ENCODE assay signal across 25 mouse cellular contexts in the genomic region with DNA sequence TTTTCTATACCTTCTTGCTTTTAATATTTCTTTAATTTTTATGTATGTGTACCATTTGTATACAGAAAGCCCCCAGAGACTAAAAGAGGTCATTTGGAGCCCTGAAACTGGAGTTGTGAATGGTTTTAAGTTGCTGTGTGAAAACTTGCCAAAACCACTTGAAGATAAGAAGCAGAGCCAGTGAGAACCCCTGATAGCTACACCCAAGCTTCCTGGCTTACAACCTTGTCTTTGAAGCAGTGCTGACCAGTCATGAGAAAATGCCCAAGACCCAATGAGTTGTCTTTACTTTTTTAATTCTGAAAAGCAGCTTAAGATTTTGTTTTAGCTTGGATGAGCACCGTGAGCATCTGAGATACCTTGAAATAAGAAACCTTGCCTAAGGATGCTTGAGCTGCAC. TPM values are rescaled to one million over a fixed set of nuclear protein-coding genes. Genes with fewer than 3 reads are reported as not detected.
DNase-seq lines count a peak whose midpoint lies in the region; ATAC-seq and TF ChIP-seq lines count a peak whose summit lies in the region.
"Had no signal": no experiment of that assay in that cellular context is flagged by ENCODE, and none has a peak within 500 bp of the region (broad histone marks: within the 10 kb centered on the region; RNA-seq: fewer than 3 reads in every experiment).

No protein-coding gene starts in this region.

- TF ChIP-seq EP300 in heart, adult 2 months (IDR thresholded peaks at IDR 0.05; ENCODE audit: insufficient read depth, low read depth, low read length), result no peak

- peaks cover 2% of the 10 kb centered on the region for H3K4me1 ChIP-seq in heart, adult 2 months (ENCODE audit: control insufficient read depth, insufficient read depth, low read length)
- H3K4me1 ChIP-seq in lung, embryonic 14.5 days (ENCODE audit: insufficient read depth), result no peaks in the 10 kb centered on the region
- H3K4me1 ChIP-seq in hindbrain, embryonic 12.5 days, result no peaks in the 10 kb centered on the region
- H3K4me1 ChIP-seq: embryonic facial prominence, embryonic 15.5 days; hindbrain, embryonic 15.5 days; intestine, embryonic 15.5 days; midbrain, embryonic 15.5 days had no signal

- H3K9me3 ChIP-seq in lung, embryonic 14.5 days (ENCODE audit: low read depth, low read length), result no peaks in the 10 kb centered on the region
- no peaks in the 10 kb centered on the region for H3K9me3 ChIP-seq in hindbrain, embryonic 12.5 days (replicated peaks)
- H3K9me3 ChIP-seq: embryonic facial prominence, embryonic 15.5 days; forebrain, embryonic 15.5 days; hindbrain, embryonic 15.5 days; intestine, embryonic 15.5 days; limb, embryonic 12.5 days; midbrain, embryonic 15.5 days; neural tube, embryonic 12.5 days had no signal

- no peak overlapping the region for H3K9ac ChIP-seq in heart, adult 2 months (ENCODE audit: low read depth, low read length)
- H3K9ac ChIP-seq in lung, embryonic 14.5 days, result no peak overlapping the region
- H3K9ac ChIP-seq in hindbrain, embryonic 12.5 days, result no peak overlapping the region
- H3K9ac ChIP-seq: embryonic facial prominence, embryonic 15.5 days; forebrain, embryonic 15.5 days; hindbrain, embryonic 15.5 days; intestine, embryonic 15.5 days; limb, embryonic 12.5 days; liver, postnatal 0 days; midbrain, embryonic 15.5 days; neural tube, embryonic 12.5 days had no signal

- no peaks in the 10 kb centered on the region; the same call in 1 of the 2 replicates for H3K36me3 ChIP-seq in heart, adult 2 months (ENCODE audit: control insufficient read depth, insufficient read depth, low read length)
- H3K36me3 ChIP-seq in lung, embryonic 14.5 days (ENCODE audit: insufficient read depth), result no peaks in the 10 kb centered on the region
- no peaks in the 10 kb centered on the region for H3K36me3 ChIP-seq in hindbrain, embryonic 12.5 days
- H3K36me3 ChIP-seq: embryonic facial prominence, embryonic 15.5 days; forebrain, embryonic 15.5 days; hindbrain, embryonic 15.5 days; intestine, embryonic 15.5 days; limb, embryonic 12.5 days; midbrain, embryonic 15.5 days; neural tube, embryonic 12.5 days had no signal

- DNase-seq in heart, adult 8-10 months (ENCODE audit: low spot score), result peak; percentile 14
- no peak for DNase-seq in heart, adult 2 months
- DNase-seq in lung, embryonic 14.5 days, result peak; percentile 54
- DNase-seq in lung, postnatal 4 days, result no peak
- peak; percentile 48 for DNase-seq in lung, postnatal 25 days (ENCODE audit: low spot score)
- no peak for DNase-seq in left cerebral cortex, adult 18-20 months (ENCODE audit: low spot score in 2 of 2)
- DNase-seq: adrenal gland, postnatal 10 days; cerebellum, postnatal 25 days; embryo, embryonic 11 days; gastrocnemius, postnatal 10 days; kidney, adult 9 months; kidney, postnatal 14 days; liver, postnatal 0 days; right cerebral cortex, postnatal 14 days had no signal

- peak; percentile 54; the same call in 1 of the 2 replicates for ATAC-seq in lung, embryonic 14.5 days (ENCODE audit: insufficient read depth)
- peak; percentile 64 for ATAC-seq in common myeloid progenitor, adult 5-6 weeks (replicated peaks; ENCODE audit: low read depth, poor library complexity, severe bottlenecking)
- ATAC-seq in hindbrain, embryonic 12.5 days (ENCODE audit: low FRiP score), result no peak
- ATAC-seq: forebrain, embryonic 15.5 days; intestine, embryonic 15.5 days; liver, postnatal 0 days; midbrain, embryonic 15.5 days had no signal

- TF ChIP-seq POLR2A in heart, adult 2 months (IDR thresholded peaks at IDR 0.05; ENCODE audit: insufficient read depth, low read depth, low read length), result no peak

- 28% methylated on average over 1 of the region's 1 CpGs for WGBS in heart, adult 2 months
- WGBS in lung, embryonic 14.5 days, result 40% methylated on average over 1 of the region's 1 CpGs
- WGBS in hindbrain, embryonic 12.5 days, result 88% methylated on average over 1 of the region's 1 CpGs

- H3K27me3 ChIP-seq in heart, adult 2 months (ENCODE audit: control insufficient read depth, insufficient read depth, low read length), result no peaks in the 10 kb centered on the region
- H3K27me3 ChIP-seq in lung, embryonic 14.5 days (ENCODE audit: insufficient read depth, low read length), result no peaks in the 10 kb centered on the region
- no peaks in the 10 kb centered on the region for H3K27me3 ChIP-seq in hindbrain, embryonic 12.5 days
- H3K27me3 ChIP-seq: embryonic facial prominence, embryonic 15.5 days; forebrain, embryonic 15.5 days; hindbrain, embryonic 15.5 days; intestine, embryonic 15.5 days; limb, embryonic 12.5 days; midbrain, embryonic 15.5 days; neural tube, embryonic 12.5 days had no signal

- intact Hi-C loops in heart, adult 2 months (cut with DNase I), result no loop called here

- no peak for TF ChIP-seq CTCF in heart, adult 2 months (IDR thresholded peaks at IDR 0.05)
- TF ChIP-seq CTCF in lung, embryonic 14.5 days (IDR thresholded peaks at IDR 0.05; ENCODE audit: low read depth), result no peak

- H3K4me2 ChIP-seq in lung, embryonic 14.5 days, result no peak overlapping the region
- H3K4me2 ChIP-seq in hindbrain, embryonic 12.5 days (replicated peaks), result no peak overlapping the region
- H3K4me2 ChIP-seq: embryonic facial prominence, embryonic 15.5 days; forebrain, embryonic 15.5 days; hindbrain, embryonic 15.5 days; intestine, embryonic 15.5 days; limb, embryonic 12.5 days; liver, embryonic 11.5 days; midbrain, embryonic 15.5 days; neural tube, embryonic 12.5 days had no signal

- H3K4me3 ChIP-seq in heart, adult 2 months, result no peak overlapping the region
- no peak overlapping the region for H3K4me3 ChIP-seq in lung, embryonic 14.5 days (ENCODE audit: low read depth, low read length)
- H3K4me3 ChIP-seq in hindbrain, embryonic 12.5 days, result no peak overlapping the region
- H3K4me3 ChIP-seq: embryonic facial prominence, embryonic 15.5 days; forebrain, embryonic 15.5 days; hindbrain, embryonic 15.5 days; intestine, embryonic 15.5 days; layer of hippocampus, adult 2 months; limb, embryonic 12.5 days; midbrain, embryonic 15.5 days; neural tube, embryonic 12.5 days had no signal

- no peak overlapping the region for H3K27ac ChIP-seq in heart, adult 2 months
- H3K27ac ChIP-seq in lung, embryonic 14.5 days (ENCODE audit: low read depth), result no peak overlapping the region
- no peak overlapping the region for H3K27ac ChIP-seq in hindbrain, embryonic 12.5 days
- H3K27ac ChIP-seq: embryonic facial prominence, embryonic 15.5 days; forebrain, embryonic 15.5 days; hindbrain, embryonic 15.5 days; intestine, embryonic 15.5 days; layer of hippocampus, adult 2 months; limb, embryonic 12.5 days; midbrain, embryonic 15.5 days; neural tube, embryonic 12.5 days had no signal

- H3K79me2 ChIP-seq in heart, adult 2 months (replicated peaks; ENCODE audit: control insufficient read depth, insufficient read depth, low read length), result no peaks in the 10 kb centered on the region; the same call in 1 of the 2 replicates

RNA-seq across cellular contexts. Expression of gene Ppm1l, which starts 35.5 kb away (rescaled TPM):
- 10 to 100 TPM; 27.1 to 35.0 (median 31.1) TPM for total RNA-seq in heart, adult 8-10 months (2022)
- 10 to 100 TPM; 24.1 to 31.3 TPM for total RNA-seq in heart, adult 2 months (2021)
- 7.6 and 14.2 TPM in 2 replicates for polyA plus RNA-seq in heart, adult 2 months (2012; rRNA removed)
- 6.3 and 7.6 TPM in 2 replicates for polyA plus RNA-seq in lung, embryonic 14.5 days (2014; fragmentation: Nextera tagmentation; extraction: Ambion mirVana)
- 6.1 and 6.6 TPM in 2 replicates for total RNA-seq in common myeloid progenitor, adult 5-6 weeks (2017)
- polyA plus RNA-seq in hindbrain, embryonic 12.5 days (2016; fragmentation: Nextera tagmentation; extraction: Ambion mirVana), result 23.3 and 26.9 TPM in 2 replicates
- 10 to 100 TPM; 77.3 to 84.5 TPM for total RNA-seq in left cerebral cortex, adult 18-20 months (2021)

Comparison
In these comparisons a context has a peak if more than half of its experiments do, and no peak if none do; other contexts are left out.
1. DNase-seq: peak in heart, adult 8-10 months (single experiment), lung, embryonic 14.5 days (single experiment) and lung, postnatal 25 days (single experiment); none in heart, adult 2 months (0 of 2), lung, postnatal 4 days (0 of 2) and left cerebral cortex, adult 18-20 months (0 of 2).